Comparison of ENCODE assay signal across 8 mouse cellular contexts in genomic region chr8:84197922-84198774, GRCm38 (mm10). TPM values are rescaled to one million over a fixed set of nuclear protein-coding genes. Genes with fewer than 3 reads are reported as not detected.
A peak's percentile ranks its signal among the peaks of the same experiment; 100 is the strongest.
DNase-seq lines count a peak whose midpoint lies in the region; ATAC-seq and TF ChIP-seq lines count a peak whose summit lies in the region.

No protein-coding gene starts in this region.

- peak overlapping the region; percentile 59 for H3K4me3 ChIP-seq in embryonic facial prominence, embryonic 14.5 days (ENCODE audit: low read depth, low read length)
- peak overlapping the region; percentile 54 for H3K4me3 ChIP-seq in heart, adult 2 months
- peak overlapping the region; percentile 43 for H3K4me3 ChIP-seq in kidney, adult 2 months (ENCODE audit: insufficient read depth, low read depth, low read length)
- peak overlapping the region; percentile 57 for H3K4me3 ChIP-seq in limb, embryonic 15.5 days
- H3K4me3 ChIP-seq in midbrain, embryonic 16.5 days (ENCODE audit: low read depth, low read length) = peak overlapping the region; percentile 47

- H3K79me2 ChIP-seq in heart, adult 2 months (replicated peaks; ENCODE audit: control insufficient read depth, insufficient read depth, low read length) = peaks cover 4% of the 10 kb centered on the region

- H3K4me1 ChIP-seq in embryonic facial prominence, embryonic 14.5 days (ENCODE audit: control insufficient read depth, insufficient read depth, low read length) = peaks cover 49% of the 10 kb centered on the region
- peaks cover 8% of the 10 kb centered on the region for H3K4me1 ChIP-seq in heart, adult 2 months (ENCODE audit: control insufficient read depth, insufficient read depth, low read length)
- H3K4me1 ChIP-seq in kidney, adult 2 months (ENCODE audit: control insufficient read depth, insufficient read depth, low read length) = peaks cover 4% of the 10 kb centered on the region; the same call in 1 of the 2 replicates
- H3K4me1 ChIP-seq in limb, embryonic 15.5 days = peaks cover 57% of the 10 kb centered on the region
- H3K4me1 ChIP-seq in midbrain, embryonic 16.5 days (ENCODE audit: control insufficient read depth, insufficient read depth, low read length) = peaks cover 17% of the 10 kb centered on the region

- WGBS in embryonic facial prominence, embryonic 14.5 days = 2% methylated on average over 11 of the region's 30 CpGs
- 4% methylated on average over 30 of the region's 30 CpGs for WGBS in heart, adult 2 months
- WGBS in kidney, adult 2 months = 13% methylated on average over 30 of the region's 30 CpGs
- WGBS in limb, embryonic 15.5 days = 2% methylated on average over 30 of the region's 30 CpGs
- WGBS in midbrain, embryonic 16.5 days = 2% methylated on average over 30 of the region's 30 CpGs

- no peak for TF ChIP-seq CTCF in heart, adult 2 months (IDR thresholded peaks at IDR 0.05)
- no peak for TF ChIP-seq CTCF in kidney, adult 2 months (conservative IDR thresholded peaks at IDR 0.05; ENCODE audit: insufficient read depth, insufficient read length, low read depth, low read length)

- DNase-seq in cerebellum, postnatal 25 days = peak; percentile 48 to 66
- peak; percentile 96 for DNase-seq in embryonic facial prominence, embryonic 14.5 days (ENCODE audit: low spot score)
- DNase-seq in heart, adult 2 months = peak; percentile 95 to 97
- peak; percentile 90 for DNase-seq in kidney, adult 2 months
- DNase-seq in spleen, postnatal 10 days (ENCODE audit: low spot score in 2 of 2) = peak; percentile 74 to 91

- H3K9me3 ChIP-seq in embryonic facial prominence, embryonic 14.5 days (ENCODE audit: control insufficient read depth, low read length) = no peaks in the 10 kb centered on the region
- H3K9me3 ChIP-seq in limb, embryonic 15.5 days = no peaks in the 10 kb centered on the region
- H3K9me3 ChIP-seq in midbrain, embryonic 16.5 days (replicated peaks; ENCODE audit: control insufficient read depth, low read length, poor library complexity, severe bottlenecking) = no peaks in the 10 kb centered on the region

- H3K27me3 ChIP-seq in embryonic facial prominence, embryonic 14.5 days (replicated peaks; ENCODE audit: control insufficient read depth, insufficient read depth, low read length) = no peaks in the 10 kb centered on the region
- H3K27me3 ChIP-seq in heart, adult 2 months (ENCODE audit: control insufficient read depth, insufficient read depth, low read length) = no peaks in the 10 kb centered on the region
- H3K27me3 ChIP-seq in kidney, adult 2 months (replicated peaks; ENCODE audit: control insufficient read depth, insufficient read depth, low read length) = no peaks in the 10 kb centered on the region
- no peaks in the 10 kb centered on the region for H3K27me3 ChIP-seq in limb, embryonic 15.5 days
- peaks cover 11% of the 10 kb centered on the region; the same call in 1 of the 2 replicates for H3K27me3 ChIP-seq in midbrain, embryonic 16.5 days (ENCODE audit: control insufficient read depth, insufficient read depth, low read depth, low read length)

- H3K36me3 ChIP-seq in embryonic facial prominence, embryonic 14.5 days (ENCODE audit: control insufficient read depth, insufficient read depth, low read length) = no peaks in the 10 kb centered on the region
- no peaks in the 10 kb centered on the region for H3K36me3 ChIP-seq in heart, adult 2 months (ENCODE audit: control insufficient read depth, insufficient read depth, low read length)
- no peaks in the 10 kb centered on the region for H3K36me3 ChIP-seq in kidney, adult 2 months (ENCODE audit: control insufficient read depth, insufficient read depth, low read length)
- no peaks in the 10 kb centered on the region for H3K36me3 ChIP-seq in limb, embryonic 15.5 days
- no peaks in the 10 kb centered on the region for H3K36me3 ChIP-seq in midbrain, embryonic 16.5 days (ENCODE audit: control insufficient read depth, insufficient read depth, low read length)

- no peak for ATAC-seq in cerebellum, adult (ENCODE audit: insufficient number of reproducible peaks, low FRiP score, low TSS enrichment)
- peak; percentile 79 for ATAC-seq in embryonic facial prominence, embryonic 14.5 days (ENCODE audit: low read depth)
- ATAC-seq in limb, embryonic 15.5 days (ENCODE audit: insufficient number of reproducible peaks, low FRiP score, low TSS enrichment, low read depth) = peak; percentile 80
- ATAC-seq in midbrain, embryonic 16.5 days = peak; percentile 73

- peak overlapping the region; percentile 70 for H3K4me2 ChIP-seq in embryonic facial prominence, embryonic 14.5 days (ENCODE audit: low read depth, low read length)
- H3K4me2 ChIP-seq in limb, embryonic 15.5 days = peak overlapping the region; percentile 63
- peak overlapping the region; percentile 72 for H3K4me2 ChIP-seq in midbrain, embryonic 16.5 days (ENCODE audit: low read length)

- H3K27ac ChIP-seq in embryonic facial prominence, embryonic 14.5 days (replicated peaks; ENCODE audit: low read depth, low read length) = peak overlapping the region; percentile 99
- H3K27ac ChIP-seq in heart, adult 2 months = peak overlapping the region; percentile 92
- H3K27ac ChIP-seq in kidney, adult 2 months (ENCODE audit: insufficient read depth, low read depth, low read length) = peak overlapping the region; percentile 90
- H3K27ac ChIP-seq in limb, embryonic 15.5 days = peak overlapping the region; percentile 99
- peak overlapping the region; percentile 78 for H3K27ac ChIP-seq in midbrain, embryonic 16.5 days (ENCODE audit: low read length)

- intact Hi-C loops in heart, adult 2 months (cut with DNase I) = no loop called here

- H3K9ac ChIP-seq in embryonic facial prominence, embryonic 14.5 days (ENCODE audit: low read depth, low read length) = peak overlapping the region; percentile 79
- H3K9ac ChIP-seq in heart, adult 2 months (ENCODE audit: low read depth, low read length) = peak overlapping the region; percentile 62
- peak overlapping the region; percentile 53; the same call in 1 of the 2 replicates for H3K9ac ChIP-seq in limb, embryonic 15.5 days
- H3K9ac ChIP-seq in midbrain, embryonic 16.5 days (ENCODE audit: low read depth, low read length) = peak overlapping the region; percentile 50

- TF ChIP-seq EP300 in heart, adult 2 months (IDR thresholded peaks at IDR 0.05; ENCODE audit: insufficient read depth, low read depth, low read length) = peak; percentile 70

- no peak for TF ChIP-seq POLR2A in heart, adult 2 months (IDR thresholded peaks at IDR 0.05; ENCODE audit: insufficient read depth, low read depth, low read length)
- no peak for TF ChIP-seq POLR2A in kidney, adult 2 months (IDR thresholded peaks at IDR 0.05; ENCODE audit: low read depth, low read length)

RNA-seq across cellular contexts. Expression of gene Nanos3, which starts 13.1 kb away (rescaled TPM):
- polyA plus RNA-seq in embryonic facial prominence, embryonic 14.5 days (2014; fragmentation: Nextera tagmentation; extraction: Ambion mirVana) = 3.0 and 4.5 TPM in 2 replicates
- total RNA-seq in heart, adult 2 months (2021) = 1 to 10 TPM in 1 of 2 experiments, not detected in 1; 1.9 TPM
- polyA plus RNA-seq in heart, adult 2 months (2012; rRNA removed) = 0.61 TPM in 1 of 2 replicates, not detected in the other
- 0.99 and 1.4 TPM in 2 replicates for polyA plus RNA-seq in kidney, adult 2 months (2012; rRNA removed)
- 1.8 and 3.0 TPM in 2 replicates for polyA plus RNA-seq in limb, embryonic 15.5 days (2015; fragmentation: Nextera tagmentation; extraction: Ambion mirVana)
- 6.6 and 7.1 TPM in 2 replicates for polyA plus RNA-seq in midbrain, embryonic 16.5 days (2015; fragmentation: Nextera tagmentation; extraction: Ambion mirVana)

RNA-seq across cellular contexts. Expression of gene Zswim4, which starts 38.7 kb away (rescaled TPM):
- 11.0 and 12.4 TPM in 2 replicates for polyA plus RNA-seq in embryonic facial prominence, embryonic 14.5 days (2014; fragmentation: Nextera tagmentation; extraction: Ambion mirVana)
- total RNA-seq in heart, adult 2 months (2021) = 1 to 10 TPM; 6.8 to 8.2 TPM
- polyA plus RNA-seq in heart, adult 2 months (2012; rRNA removed) = 7.6 and 10.4 TPM in 2 replicates
- 9.2 and 10.0 TPM in 2 replicates for polyA plus RNA-seq in kidney, adult 2 months (2012; rRNA removed)
- polyA plus RNA-seq in limb, embryonic 15.5 days (2015; fragmentation: Nextera tagmentation; extraction: Ambion mirVana) = 13.5 and 15.1 TPM in 2 replicates
- polyA plus RNA-seq in midbrain, embryonic 16.5 days (2015; fragmentation: Nextera tagmentation; extraction: Ambion mirVana) = 22.4 and 26.4 TPM in 2 replicates

RNA-seq across cellular contexts. Expression of gene 4930432K21Rik, which starts 50.3 kb away (rescaled TPM):
- polyA plus RNA-seq in embryonic facial prominence, embryonic 14.5 days (2014; fragmentation: Nextera tagmentation; extraction: Ambion mirVana) = 0.77 and 1.0 TPM in 2 replicates
- total RNA-seq in heart, adult 2 months (2021) = under 1 TPM; 0.26 to 0.30 TPM
- 0.29 and 0.55 TPM in 2 replicates for polyA plus RNA-seq in heart, adult 2 months (2012; rRNA removed)
- 0.63 and 0.92 TPM in 2 replicates for polyA plus RNA-seq in kidney, adult 2 months (2012; rRNA removed)
- 1.1 and 1.3 TPM in 2 replicates for polyA plus RNA-seq in limb, embryonic 15.5 days (2015; fragmentation: Nextera tagmentation; extraction: Ambion mirVana)
- polyA plus RNA-seq in midbrain, embryonic 16.5 days (2015; fragmentation: Nextera tagmentation; extraction: Ambion mirVana) = 2.1 and 2.5 TPM in 2 replicates

RNA-seq across cellular contexts. Expression of gene Cc2d1a, which starts 50.4 kb away (rescaled TPM):
- polyA plus RNA-seq in embryonic facial prominence, embryonic 14.5 days (2014; fragmentation: Nextera tagmentation; extraction: Ambion mirVana) = 20.2 and 21.3 TPM in 2 replicates
- 10 to 100 TPM; 10.6 to 11.9 TPM for total RNA-seq in heart, adult 2 months (2021)
- polyA plus RNA-seq in heart, adult 2 months (2012; rRNA removed) = 10.2 and 11.2 TPM in 2 replicates
- 24.1 and 26.0 TPM in 2 replicates for polyA plus RNA-seq in kidney, adult 2 months (2012; rRNA removed)
- polyA plus RNA-seq in limb, embryonic 15.5 days (2015; fragmentation: Nextera tagmentation; extraction: Ambion mirVana) = 28.5 and 29.2 TPM in 2 replicates
- 55.7 and 64.8 TPM in 2 replicates for polyA plus RNA-seq in midbrain, embryonic 16.5 days (2015; fragmentation: Nextera tagmentation; extraction: Ambion mirVana)

RNA-seq across cellular contexts. Expression of gene D8Ertd738e, which starts 51.4 kb away (rescaled TPM):
- polyA plus RNA-seq in embryonic facial prominence, embryonic 14.5 days (2014; fragmentation: Nextera tagmentation; extraction: Ambion mirVana) = 371 and 387 TPM in 2 replicates
- 100 to 1,000 TPM; 206 to 249 TPM for total RNA-seq in heart, adult 2 months (2021)
- polyA plus RNA-seq in heart, adult 2 months (2012; rRNA removed) = 144 and 158 TPM in 2 replicates
- 216 and 246 TPM in 2 replicates for polyA plus RNA-seq in kidney, adult 2 months (2012; rRNA removed)
- 309 and 325 TPM in 2 replicates for polyA plus RNA-seq in limb, embryonic 15.5 days (2015; fragmentation: Nextera tagmentation; extraction: Ambion mirVana)
- polyA plus RNA-seq in midbrain, embryonic 16.5 days (2015; fragmentation: Nextera tagmentation; extraction: Ambion mirVana) = 229 and 244 TPM in 2 replicates
